Mouse (Mus musculus) limb, embryonic 11.5 days (tissue): ENCODE data around the gene Vegfb. TPM values are rescaled to one million over a fixed set of nuclear protein-coding genes. Genes with fewer than 3 reads are reported as not detected.

Source experiments
- ATAC-seq: fragments of 200-750 bp; cut with Nextera tagmentation; 2 replicates; pipeline ENCODE4 v1.8.0; 2017; ENCODE audit warnings: low read depth; ENCODE audit not compliant: insufficient number of reproducible peaks, low FRiP score, low TSS enrichment
- DNase-seq: peaks from one replicate; pipeline ENCODE4 v3.0.0-alpha.2; 2015; ENCODE audit warnings: low spot score
- H3K27ac ChIP-seq: fragments of 300-500 bp; sonication (generic); replicated peaks from 2 replicates; pipeline ENCODE4 v1.5.1; 2014; ENCODE audit warnings: low read depth, mild to moderate bottlenecking, low read length
- H3K27me3 ChIP-seq: fragments of 300-500 bp; sonication (generic); 2 replicates; pipeline ENCODE4 v1.6.1; 2014; ENCODE audit warnings: mild to moderate bottlenecking, low read length, mixed read lengths; ENCODE audit not compliant: control insufficient read depth, insufficient read depth
- H3K36me3 ChIP-seq: fragments of 300-500 bp; sonication (generic); 2 replicates; pipeline ENCODE4 v1.6.1; 2014; ENCODE audit warnings: mild to moderate bottlenecking, low read length, moderate library complexity, mixed read lengths; ENCODE audit not compliant: control insufficient read depth, insufficient read depth
- H3K4me1 ChIP-seq: fragments of 300-500 bp; sonication (generic); 2 replicates; pipeline ENCODE4 v1.6.1; 2014; ENCODE audit warnings: low read length, mixed read lengths; ENCODE audit not compliant: control insufficient read depth, insufficient read depth
- H3K4me2 ChIP-seq: fragments of 300-500 bp; sonication (generic); 2 replicates; pipeline ENCODE4 v1.6.1; 2014; ENCODE audit warnings: low read depth, mild to moderate bottlenecking, moderate library complexity; ENCODE audit not compliant: severe bottlenecking
- H3K4me3 ChIP-seq: fragments of 300-500 bp; sonication (generic); 2 replicates; pipeline ENCODE4 v1.5.1; 2014; ENCODE audit warnings: low read depth, low read length
- H3K9ac ChIP-seq: fragments of 300-500 bp; sonication (generic); 2 replicates; pipeline ENCODE4 v1.6.1; 2014; ENCODE audit warnings: mild to moderate bottlenecking, low read length
- H3K9me3 ChIP-seq: fragments of 300-500 bp; sonication (generic); 2 replicates; pipeline ENCODE4 v1.6.1; 2016; ENCODE audit warnings: low read length; ENCODE audit not compliant: control insufficient read depth
- WGBS: fragments of 180-500 bp; shearing (Covaris S2); extraction: QIAGEN DNeasy Blood & Tissue Kit; methylation state at CpG from one replicate; pipeline ENCODE4 v1.1.7; 2014; 5-methylcytosine and 5-hydroxymethylcytosine counted together
- polyA plus RNA-seq: library from polyadenylated mRNA; unstranded; fragments of >200 nt; fragmentation: Nextera tagmentation; extraction: Ambion mirVana; gene quantifications from 2 replicates; pipeline ENCODE4 v1.2.1, GENCODE M21; 2014

Vegfb gene
- 37.1 and 38.7 TPM in 2 replicates for polyA plus RNA-seq

DNA sequence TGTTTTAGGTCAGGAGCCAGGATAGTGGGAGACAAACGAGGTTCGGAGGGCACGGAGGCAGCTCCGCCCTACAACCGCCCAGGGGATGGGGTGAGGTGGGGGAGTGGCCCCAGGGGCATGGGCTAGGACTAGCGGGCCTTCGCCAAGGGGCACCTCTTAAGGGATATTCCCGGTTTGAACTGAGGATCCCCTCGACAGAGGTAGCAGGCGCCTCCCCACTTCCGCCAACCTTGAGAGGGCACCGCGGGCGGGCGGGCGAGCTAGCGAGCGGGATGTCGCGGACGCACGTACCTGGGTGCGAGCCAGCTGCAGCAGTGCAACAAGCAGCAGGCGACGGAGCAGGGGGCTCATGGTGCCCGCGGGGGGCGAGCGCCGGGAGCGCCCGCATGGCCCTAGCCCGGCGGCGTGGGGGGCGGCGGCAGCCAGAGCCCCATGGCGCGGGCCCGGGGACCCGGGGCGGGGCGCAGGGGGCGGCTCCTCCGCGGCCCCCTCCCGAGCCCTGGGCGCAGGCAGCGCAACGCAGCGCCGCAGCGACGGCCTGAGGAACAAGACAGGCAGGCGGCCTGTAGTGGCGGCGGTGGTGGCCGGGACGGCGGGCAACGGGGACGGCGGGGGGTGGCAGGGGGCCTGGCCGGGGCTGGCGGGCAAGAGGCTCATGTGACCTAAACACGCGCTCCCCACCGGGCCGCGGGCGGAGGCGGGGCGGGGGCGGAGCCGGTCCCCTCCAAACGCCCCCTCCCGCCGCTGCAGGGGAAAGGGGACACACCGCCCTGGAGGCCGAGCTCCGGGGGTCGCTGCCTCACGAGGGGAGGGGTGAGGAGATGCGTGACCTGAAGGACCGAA, at the start of gene Vegfb:
Gene Vegfb (minus strand): TSS at position 591 of the 843 bp plus-strand sequence.
- H3K9ac ChIP-seq: peak within 1 kb of the TSS; percentile 91
- DNase-seq (peak; percentile 74), ATAC-seq (peak; percentile 27; the same call in 1 of the 2 replicates)
- H3K4me3 ChIP-seq: peak within 1 kb of the TSS; percentile 74
- peak within 1 kb of the TSS; percentile 88 for H3K4me2 ChIP-seq
- H3K9me3 ChIP-seq: no peaks in the 10 kb centered on the region
- H3K36me3 ChIP-seq: peaks cover 8% of the 10 kb centered on the region
- peak within 1 kb of the TSS; percentile 79 for H3K27ac ChIP-seq
- H3K4me1 ChIP-seq: peaks cover 19% of the 10 kb centered on the region
- under 1% methylated on average over 71 of the region's 85 CpGs for WGBS
- H3K27me3 ChIP-seq: no peaks in the 10 kb centered on the region

GRCm38 (mm10) chr19:7034006-7034405, 46.6 kb upstream of the Vegfb start:
- H3K27ac ChIP-seq: no peak overlapping the region
- H3K4me1 ChIP-seq: peaks cover 5% of the 10 kb centered on the region
- H3K27me3 ChIP-seq: no peaks in the 10 kb centered on the region
- no peak overlapping the region for H3K4me2 ChIP-seq
- H3K36me3 ChIP-seq: peaks cover 47% of the 10 kb centered on the region
- DNase-seq: no peak
- 93% methylated on average over 5 of the region's 5 CpGs for WGBS
- H3K9ac ChIP-seq: no peak overlapping the region
- no peak for ATAC-seq
- H3K4me3 ChIP-seq: no peak overlapping the region
- H3K9me3 ChIP-seq: no peaks in the 10 kb centered on the region

DNA sequence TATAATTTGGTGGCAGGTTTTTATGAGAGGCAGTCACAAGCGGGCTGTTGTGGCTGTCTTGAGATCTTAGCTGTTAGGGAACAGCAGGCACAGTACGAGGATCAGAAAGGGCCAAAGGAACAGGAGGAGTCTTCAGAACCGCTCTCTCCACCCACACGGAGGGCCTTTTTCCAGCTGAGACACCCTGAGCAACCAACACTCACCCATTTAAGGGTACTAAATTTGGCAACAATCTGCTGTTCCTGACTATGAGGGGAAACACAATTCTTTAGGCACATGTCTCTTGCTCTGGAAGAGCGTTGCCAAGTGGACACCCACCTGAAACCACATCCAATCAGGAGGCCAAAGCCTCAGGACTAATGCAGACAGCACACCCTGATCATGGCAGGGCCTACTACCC, 42.1 kb upstream of the Vegfb start:
- DNase-seq: no peak
- Histone ChIP-seq H3K36me3 (peaks cover 54% of the 10 kb centered on the region), H3K9me3 (no peaks in the 10 kb centered on the region)

GRCm38 (mm10) chr19:7020224-7020641, 32.8 kb upstream of the Vegfb start:
- WGBS: 63% methylated on average over 3 of the region's 3 CpGs
- ATAC-seq (no peak), DNase-seq (peak; percentile 63)
- Histone ChIP-seq H3K4me3 (no peak overlapping the region; the same call in 1 of the 2 replicates), H3K4me2 (no peak overlapping the region), H3K9me3 (no peaks in the 10 kb centered on the region), H3K4me1 (no peaks in the 10 kb centered on the region), H3K36me3 (peaks cover 32% of the 10 kb centered on the region), H3K27ac (no peak overlapping the region), H3K9ac (no peak overlapping the region), H3K27me3 (no peaks in the 10 kb centered on the region)

More for the DNA sequence above, 42.1 kb upstream of the Vegfb start:
- Histone ChIP-seq H3K4me1 (no peaks in the 10 kb centered on the region), H3K4me2 (no peak overlapping the region), H3K4me3 (no peak overlapping the region), H3K27me3 (no peaks in the 10 kb centered on the region), H3K9ac (no peak overlapping the region; the same call in 1 of the 2 replicates), H3K27ac (no peak overlapping the region)
- 94% methylated on average over 5 of the region's 5 CpGs for WGBS
- no peak for ATAC-seq

GRCm38 (mm10) chr19:7019191-7019590, 31.7 kb upstream of the Vegfb start, which contains the start of gene Fermt3:
TSS of gene Fermt3 (minus strand) at chr19:7019469.
- H3K4me1 ChIP-seq: no peaks in the 10 kb centered on the region
- 79% methylated on average over 5 of the region's 5 CpGs for WGBS
- DNase-seq (no peak), ATAC-seq (no peak)
- H3K27ac ChIP-seq: no peak within 1 kb of the TSS
- H3K36me3 ChIP-seq: peaks cover 30% of the 10 kb centered on the region
- H3K9me3 ChIP-seq: no peaks in the 10 kb centered on the region
- no peak within 1 kb of the TSS; the same call in 1 of the 2 replicates for H3K4me3 ChIP-seq
- H3K9ac ChIP-seq: no peak within 1 kb of the TSS
- no peak within 1 kb of the TSS for H3K4me2 ChIP-seq
- no peaks in the 10 kb centered on the region for H3K27me3 ChIP-seq

DNA sequence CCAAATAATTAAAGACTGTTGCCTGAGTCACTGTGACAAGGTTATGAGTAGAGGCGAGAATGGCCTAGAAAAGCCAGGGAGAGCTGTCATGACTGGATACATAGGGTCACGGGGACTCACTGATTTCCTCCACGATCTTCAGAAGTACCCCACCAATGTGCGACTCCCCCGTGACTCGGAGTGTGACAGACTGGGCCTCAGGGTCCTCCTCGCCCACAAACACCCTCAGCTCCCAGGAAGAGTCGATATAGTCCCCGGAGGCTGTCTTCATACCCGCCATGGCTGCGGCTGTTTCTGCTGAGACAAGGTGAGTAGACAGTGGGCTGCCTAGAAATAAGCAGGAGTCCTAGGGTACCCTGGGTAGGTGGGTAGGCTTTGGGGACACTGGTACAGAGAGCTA, 31.1 kb upstream of the Vegfb start:
- peaks cover 32% of the 10 kb centered on the region for H3K36me3 ChIP-seq
- H3K9me3 ChIP-seq: no peaks in the 10 kb centered on the region
- ATAC-seq: no peak
- no peak overlapping the region for H3K4me2 ChIP-seq
- 89% methylated on average over 11 of the region's 11 CpGs for WGBS
- no peak for DNase-seq
- H3K4me3 ChIP-seq: no peak overlapping the region
- H3K9ac ChIP-seq: no peak overlapping the region
- H3K4me1 ChIP-seq: no peaks in the 10 kb centered on the region
- no peaks in the 10 kb centered on the region for H3K27me3 ChIP-seq
- no peak overlapping the region for H3K27ac ChIP-seq

- H3K4me1 ChIP-seq: no peaks in the 10 kb centered on the region
- H3K9me3 ChIP-seq: no peaks in the 10 kb centered on the region
- WGBS: 78% methylated on average over 12 of the region's 12 CpGs
- H3K9ac ChIP-seq: no peak overlapping the region
- H3K27me3 ChIP-seq: no peaks in the 10 kb centered on the region
- no peak overlapping the region for H3K4me2 ChIP-seq
- H3K27ac ChIP-seq: no peak overlapping the region
- no peak overlapping the region for H3K4me3 ChIP-seq
- ATAC-seq (no peak), DNase-seq (no peak)
- H3K36me3 ChIP-seq: peaks cover 28% of the 10 kb centered on the region
Observed at GRCm38 (mm10) chr19:7017541-7018457, 30.3 kb upstream of the Vegfb start.

DNA sequence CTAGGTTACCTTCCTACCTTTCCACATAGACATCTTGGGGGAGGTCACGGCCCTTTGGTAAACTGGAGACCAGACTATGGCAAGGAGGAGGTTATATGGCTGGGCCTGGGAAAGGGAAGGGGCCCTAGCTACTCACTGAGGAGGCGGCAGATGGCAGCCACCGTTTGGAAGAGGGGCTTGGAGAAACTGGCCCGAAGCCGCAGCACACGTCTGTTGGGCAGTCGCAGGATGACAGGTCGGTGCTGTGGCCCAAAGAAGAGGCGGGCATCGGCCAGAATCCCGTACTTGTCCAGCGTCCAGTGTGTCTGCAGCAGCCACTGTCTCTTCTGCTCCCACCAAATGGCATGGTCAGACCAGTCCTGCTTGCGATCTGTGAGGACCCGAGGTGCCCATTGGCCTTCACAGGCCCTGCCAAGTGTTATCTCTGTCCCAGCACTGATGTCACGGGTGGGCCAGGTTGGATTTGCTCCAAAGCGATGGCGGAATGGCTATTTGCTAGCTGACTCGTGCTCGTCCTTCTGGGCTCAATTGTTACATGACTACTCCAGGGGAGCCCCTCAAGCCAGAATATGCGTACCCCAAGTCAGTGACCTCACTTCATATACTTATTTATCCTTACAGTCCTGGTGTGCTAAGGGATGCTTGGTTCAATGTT, 27.2 kb upstream of the Vegfb start:
- no peak for ATAC-seq
- WGBS: 91% methylated on average over 20 of the region's 20 CpGs
- H3K9ac ChIP-seq: no peak overlapping the region

More for the DNA sequence above, 27.2 kb upstream of the Vegfb start:
- Histone ChIP-seq H3K27me3 (no peaks in the 10 kb centered on the region), H3K4me3 (no peak overlapping the region), H3K27ac (no peak overlapping the region), H3K36me3 (peaks cover 4% of the 10 kb centered on the region), H3K9me3 (no peaks in the 10 kb centered on the region), H3K4me1 (no peaks in the 10 kb centered on the region), H3K4me2 (no peak overlapping the region)
- DNase-seq: no peak
